Mouse (Mus musculus) stomach, embryonic 16.5 days (tissue): ENCODE data around the gene Gm28308. TPM values are rescaled to one million over a fixed set of nuclear protein-coding genes. Genes with fewer than 3 reads are reported as not detected.

Experiments
- ATAC-seq: fragments of 200-750 bp; cut with Nextera tagmentation; 2 replicates; pipeline ENCODE4 v1.8.0; 2017; ENCODE audit warnings: moderate number of reproducible peaks, moderate TSS enrichment; ENCODE audit not compliant: insufficient read depth, low FRiP score
- H3K27ac ChIP-seq: fragments of 300-500 bp; sonication (generic); 2 replicates; pipeline ENCODE4 v1.5.1; 2014; ENCODE audit warnings: low read length
- H3K27me3 ChIP-seq: fragments of 300-500 bp; sonication (generic); 2 replicates; pipeline ENCODE4 v1.6.1; 2014; ENCODE audit warnings: low read length, control low read depth, mixed read lengths; ENCODE audit not compliant: control insufficient read depth, insufficient read depth
- H3K36me3 ChIP-seq: fragments of 300-500 bp; sonication (generic); 2 replicates; pipeline ENCODE4 v1.6.1; 2014; ENCODE audit warnings: low read length; ENCODE audit not compliant: control insufficient read depth, insufficient read depth
- H3K4me1 ChIP-seq: fragments of 300-500 bp; sonication (generic); 2 replicates; pipeline ENCODE4 v1.6.1; 2014; ENCODE audit warnings: low read length, control low read depth, mixed read lengths; ENCODE audit not compliant: control insufficient read depth, insufficient read depth
- H3K4me2 ChIP-seq: fragments of 300-500 bp; sonication (generic); 2 replicates; pipeline ENCODE4 v1.6.1; 2014; ENCODE audit warnings: low read depth, low read length, mixed read lengths
- H3K4me3 ChIP-seq: fragments of 300-500 bp; sonication (generic); replicated peaks from 2 replicates; pipeline ENCODE4 v1.5.1; 2014; ENCODE audit warnings: mild to moderate bottlenecking, low read length
- H3K9ac ChIP-seq: fragments of 300-500 bp; sonication (generic); 2 replicates; pipeline ENCODE4 v1.6.1; 2014; ENCODE audit warnings: low read length
- H3K9me3 ChIP-seq: fragments of 300-500 bp; sonication (generic); replicated peaks from 2 replicates; pipeline ENCODE4 v1.6.1; 2016; ENCODE audit warnings: low read length, control low read depth; ENCODE audit not compliant: control insufficient read depth
- WGBS: fragments of 180-500 bp; shearing (Covaris S2); extraction: QIAGEN DNeasy Blood & Tissue Kit; methylation state at CpG from one replicate; pipeline ENCODE4 v1.1.7; 2014; 5-methylcytosine and 5-hydroxymethylcytosine counted together
- polyA plus RNA-seq: library from polyadenylated mRNA; unstranded; fragments of >200 nt; fragmentation: Nextera tagmentation; extraction: Ambion mirVana; gene quantifications from 2 replicates; pipeline ENCODE4 v1.2.1, GENCODE M21; 2015

The Gm28308 gene
- polyA plus RNA-seq, 1 experiment from 2014 or later: not detected

GRCm38 (mm10) chr6:52162611-52163365 is 50.4 kb downstream of the Gm28308 start:
- 17% methylated on average over 14 of the region's 14 CpGs for WGBS
- H3K9me3 ChIP-seq: no peaks in the 10 kb centered on the region
- no peak for ATAC-seq
- H3K27ac ChIP-seq: peak overlapping the region; percentile 94
- H3K4me2 ChIP-seq: peak overlapping the region; percentile 65
- no peaks in the 10 kb centered on the region for H3K27me3 ChIP-seq
- peak overlapping the region; percentile 81 for H3K9ac ChIP-seq
- no peaks in the 10 kb centered on the region for H3K36me3 ChIP-seq
- peaks cover 23% of the 10 kb centered on the region for H3K4me1 ChIP-seq
- H3K4me3 ChIP-seq: peak overlapping the region; percentile 61

GRCm38 (mm10) chr6:52162093-52162380 is 51.1 kb downstream of the Gm28308 start:
- H3K9ac ChIP-seq: peak overlapping the region; percentile 55
- H3K27me3 ChIP-seq: no peaks in the 10 kb centered on the region

GRCm38 (mm10) chr6:52161336-52162092 is 51.6 kb downstream of the Gm28308 start:
- H3K27me3 ChIP-seq: no peaks in the 10 kb centered on the region; the same call in 1 of the 2 replicates
- H3K4me3 ChIP-seq: peak overlapping the region; percentile 82
- peak overlapping the region; percentile 90 for H3K9ac ChIP-seq
- H3K9me3 ChIP-seq: no peaks in the 10 kb centered on the region
- peak overlapping the region; percentile 65 for H3K4me2 ChIP-seq
- peak overlapping the region; percentile 97 for H3K27ac ChIP-seq
- ATAC-seq: no peak
- WGBS: 16% methylated on average over 8 of the region's 8 CpGs
- no peaks in the 10 kb centered on the region for H3K36me3 ChIP-seq
- peaks cover 23% of the 10 kb centered on the region for H3K4me1 ChIP-seq

More at GRCm38 (mm10) chr6:52162093-52162380, 51.1 kb downstream of the Gm28308 start:
- Histone ChIP-seq H3K4me2 (peak overlapping the region; percentile 65), H3K4me1 (peaks cover 23% of the 10 kb centered on the region), H3K9me3 (no peaks in the 10 kb centered on the region), H3K4me3 (peak overlapping the region; percentile 35), H3K27ac (peak overlapping the region; percentile 64), H3K36me3 (no peaks in the 10 kb centered on the region)
- WGBS: 23% methylated on average over 1 of the region's 1 CpGs
- no peak for ATAC-seq

- H3K4me2 ChIP-seq: peak overlapping the region; percentile 65
- WGBS: 7% methylated on average over 30 of the region's 30 CpGs
- peak overlapping the region; percentile 90 for H3K9ac ChIP-seq
- H3K4me1 ChIP-seq: peaks cover 23% of the 10 kb centered on the region
- H3K27ac ChIP-seq: peak overlapping the region; percentile 97
- no peaks in the 10 kb centered on the region for H3K9me3 ChIP-seq
- H3K27me3 ChIP-seq: peaks cover under 1% of the 10 kb centered on the region; the same call in 1 of the 2 replicates
- peak; percentile 14; the same call in 1 of the 2 replicates for ATAC-seq
- no peaks in the 10 kb centered on the region for H3K36me3 ChIP-seq
- peak overlapping the region; percentile 82 for H3K4me3 ChIP-seq
These were observed 52.4 kb downstream of the Gm28308 start for GRCm38 (mm10) chr6:52160511-52161335.

- Histone ChIP-seq H3K9ac (peak overlapping the region; percentile 90), H3K27ac (peak overlapping the region; percentile 97), H3K4me2 (peak overlapping the region; percentile 65), H3K27me3 (peaks cover 6% of the 10 kb centered on the region; the same call in 1 of the 2 replicates), H3K4me3 (peak overlapping the region; percentile 82), H3K9me3 (no peaks in the 10 kb centered on the region), H3K4me1 (peaks cover 23% of the 10 kb centered on the region), H3K36me3 (no peaks in the 10 kb centered on the region)
- 9% methylated on average over 9 of the region's 9 CpGs for WGBS
- ATAC-seq: no peak
These were observed 53.2 kb downstream of the Gm28308 start for GRCm38 (mm10) chr6:52159979-52160378.

GRCm38 (mm10) chr6:52159164-52159761 is 53.9 kb downstream of the Gm28308 start:
- ATAC-seq: peak; percentile 18; the same call in 1 of the 2 replicates

GRCm38 (mm10) chr6:52158276-52159051 is 54.7 kb downstream of the Gm28308 start, which contains the start of gene Hoxa1:
TSS of gene Hoxa1 (minus strand) at chr6:52158317.
- Histone ChIP-seq H3K9ac (peak within 1 kb of the TSS; percentile 90), H3K4me1 (peaks cover 23% of the 10 kb centered on the region), H3K27me3 (peaks cover 6% of the 10 kb centered on the region), H3K4me2 (peak within 1 kb of the TSS; percentile 65), H3K36me3 (no peaks in the 10 kb centered on the region), H3K4me3 (peak within 1 kb of the TSS; percentile 82), H3K9me3 (no peaks in the 10 kb centered on the region), H3K27ac (peak within 1 kb of the TSS; percentile 97)
- WGBS: 1% methylated on average over 50 of the region's 55 CpGs
- ATAC-seq: peak; percentile 85

More at GRCm38 (mm10) chr6:52159164-52159761, 53.9 kb downstream of the Gm28308 start:
- WGBS: 10% methylated on average over 12 of the region's 12 CpGs
- H3K9me3 ChIP-seq: no peaks in the 10 kb centered on the region
- H3K27me3 ChIP-seq: peaks cover 6% of the 10 kb centered on the region; the same call in 1 of the 2 replicates
- H3K4me1 ChIP-seq: peaks cover 23% of the 10 kb centered on the region
- H3K4me3 ChIP-seq: peak overlapping the region; percentile 82
- H3K9ac ChIP-seq: peak overlapping the region; percentile 90
- no peaks in the 10 kb centered on the region for H3K36me3 ChIP-seq
- H3K4me2 ChIP-seq: peak overlapping the region; percentile 65
- H3K27ac ChIP-seq: peak overlapping the region; percentile 97
